Mouse (Mus musculus) G1E (cell line): ENCODE measurements around the gene Pfdn2.

Experiments used
- CTCF ChIP-seq: IDR thresholded peaks from 2 replicates; pipeline ENCODE4 v1.5.1; 2012; ENCODE audit warnings: low read depth, low read length, inconsistent platforms, mixed read lengths
- GATA1 ChIP-seq: IDR thresholded peaks from 2 replicates; pipeline ENCODE4 v1.6.1; 2012; ENCODE audit warnings: borderline replicate concordance, low read length, inconsistent platforms, mixed read lengths
- GATA2 ChIP-seq: IDR thresholded peaks from 2 replicates; pipeline ENCODE4 v1.6.1; 2012; ENCODE audit warnings: low read depth, low read length, inconsistent platforms, borderline replicate concordance
- POLR2AphosphoS5 ChIP-seq: IDR thresholded peaks from 2 replicates; pipeline ENCODE4 v1.6.1; 2012; ENCODE audit warnings: low read depth, low read length, inconsistent platforms; ENCODE audit not compliant: insufficient replicate concordance
- TAL1 ChIP-seq: conservative IDR thresholded peaks from 2 replicates; pipeline ENCODE4 v1.6.1; 2012; ENCODE audit warnings: low read depth, low read length, inconsistent platforms, mixed read lengths

- no peak for TF ChIP-seq CTCF
- TF ChIP-seq GATA1: no peak
- TF ChIP-seq TAL1: no peak
- no peak for TF ChIP-seq POLR2AphosphoS5
- TF ChIP-seq GATA2: no peak
Observed at GRCm38 (mm10) chr1:171355812-171356340, 10.4 kb downstream of the Pfdn2 start.
